Mouse (Mus musculus) gastrocnemius, adult 2 months (tissue): ENCODE measurements around the gene Sfi1. TPM values are rescaled to one million over a fixed set of nuclear protein-coding genes. Genes with fewer than 3 reads are reported as not detected.
"Not testable (repeated sequence)": the region's sequence is repeated elsewhere in the genome, so short reads cannot be mapped to it uniquely, and the experiment has no call there.

Experiments
- DNase-seq: peaks from one replicate; pipeline ENCODE4 v3.0.0; 2022
- H3K27ac ChIP-seq: fragments of 200-600 bp; 2 replicates; pipeline ENCODE4 v1.8.1; 2022; ENCODE audit warnings: mild to moderate bottlenecking
- H3K4me3 ChIP-seq: fragments of 200-600 bp; 2 replicates; pipeline ENCODE4 v1.8.1; 2022; ENCODE audit warnings: mild to moderate bottlenecking, moderate library complexity
- CTCF ChIP-seq: fragments of 200-600 bp; IDR thresholded peaks from 2 replicates; pipeline ENCODE4 v1.8.1; 2022; ENCODE audit warnings: antibody characterized with exemption, mild to moderate bottlenecking, moderate library complexity
- intact Hi-C: fragments of 180-260 bp; cut with DNase I; formaldehyde crosslinking; loops from one replicate; pipeline ENCODE4 v1.15.1; 2025
- total RNA-seq, 2 experiments: library from RNA; stranded (reverse); gene quantifications; 2 replicates each; pipeline ENCODE4 v1.2.3; 2021

Sfi1 gene
- total RNA-seq, 2 experiments from 2014 or later: 15.3 to 15.6 TPM

DNA sequence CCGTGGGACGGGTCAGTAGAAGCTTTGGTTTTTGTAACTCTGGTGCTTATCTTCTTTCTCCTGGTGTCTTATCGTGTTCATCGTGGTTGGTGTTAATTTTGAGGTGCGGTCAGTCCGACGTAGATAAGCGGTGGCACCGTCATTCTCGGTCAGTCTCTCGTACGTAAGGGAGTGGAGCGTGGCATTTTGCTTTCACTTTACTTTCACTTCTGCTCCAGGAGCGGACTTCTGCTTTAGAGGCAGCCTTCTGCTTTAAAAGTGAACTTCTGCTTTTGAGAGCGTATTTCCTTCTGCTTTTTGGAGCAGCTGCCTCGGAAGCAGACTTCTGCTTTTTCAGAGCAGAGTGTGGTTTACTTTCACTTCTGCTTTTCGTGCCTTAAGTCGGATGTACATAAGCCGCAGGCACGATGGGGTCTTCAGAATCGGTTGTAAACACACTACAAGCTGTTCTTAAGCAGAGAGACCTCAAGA is 88.0 kb downstream of the Sfi1 start:
- no peak for DNase-seq
- no peak for TF ChIP-seq CTCF
- no peak overlapping the region for H3K4me3 ChIP-seq
- intact Hi-C loops: no loop called here
- no peak overlapping the region for H3K27ac ChIP-seq

DNA sequence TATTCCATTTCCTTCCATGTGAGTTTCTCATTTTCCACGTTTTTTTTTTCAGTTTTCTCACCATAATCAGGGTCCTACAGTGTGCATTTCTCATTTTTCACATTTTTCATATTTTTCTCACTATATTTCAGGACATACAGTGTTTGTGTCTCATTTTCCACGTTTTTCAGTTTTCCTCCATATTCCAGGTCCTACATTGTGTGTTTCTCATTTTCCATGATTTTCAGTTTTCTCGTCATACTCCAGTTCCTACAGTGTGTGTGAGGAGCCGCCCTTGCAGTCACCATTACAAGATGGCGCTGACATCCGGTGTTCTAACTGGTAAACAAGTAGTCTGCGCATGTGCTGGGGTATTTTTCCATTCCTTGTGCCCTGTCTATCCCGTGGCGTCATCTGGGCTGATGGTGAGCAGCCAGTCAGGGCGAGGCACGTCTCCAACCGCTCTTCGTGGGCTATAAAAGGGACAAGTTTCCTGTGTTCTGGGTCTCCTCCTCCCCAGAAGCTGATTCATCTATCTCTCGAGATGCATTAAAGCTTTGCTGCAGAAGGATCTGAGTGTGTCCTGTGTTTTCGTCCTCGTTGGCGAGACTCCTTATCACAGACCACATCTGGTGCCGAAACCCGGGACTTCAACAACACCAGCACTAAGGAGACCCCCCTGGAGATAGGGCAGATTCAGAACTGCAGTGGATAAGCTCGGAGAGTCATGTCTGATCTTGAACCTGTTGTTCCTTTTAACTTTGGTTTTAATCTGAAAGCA is 88.6 kb downstream of the Sfi1 start:
- H3K27ac ChIP-seq, intact Hi-C loops, DNase-seq, H3K4me3 ChIP-seq: not testable (repeated sequence)

DNA sequence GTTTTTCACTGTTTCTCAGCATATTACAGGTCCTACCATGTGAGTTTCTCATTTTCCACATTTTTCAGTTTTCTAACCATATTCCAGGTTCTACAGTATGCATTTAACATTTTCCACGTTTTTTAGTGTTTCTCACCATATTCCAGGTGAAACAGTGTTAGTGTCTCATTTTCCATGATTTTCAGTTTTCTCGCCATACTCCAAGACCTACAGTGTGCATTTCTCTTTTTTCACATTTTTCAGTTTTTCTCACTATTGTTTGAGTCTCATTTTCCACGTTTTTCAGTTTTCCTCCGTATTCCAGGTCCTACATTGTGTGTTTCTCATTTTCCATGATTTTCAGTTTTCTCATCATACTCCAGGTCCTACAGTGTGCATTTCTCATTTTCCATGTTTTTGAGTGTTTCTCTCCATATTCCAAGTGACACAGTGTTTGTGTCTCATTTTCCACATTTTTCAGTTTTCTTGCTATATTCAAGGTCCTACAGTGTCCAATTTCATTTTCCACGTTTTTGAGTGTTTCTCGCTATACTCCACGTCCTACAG is 89.6 kb downstream of the Sfi1 start:
- TF ChIP-seq CTCF: no peak
- intact Hi-C loops: no loop called here
- no peak for DNase-seq
- Histone ChIP-seq H3K27ac (no peak overlapping the region), H3K4me3 (no peak overlapping the region)

DNA sequence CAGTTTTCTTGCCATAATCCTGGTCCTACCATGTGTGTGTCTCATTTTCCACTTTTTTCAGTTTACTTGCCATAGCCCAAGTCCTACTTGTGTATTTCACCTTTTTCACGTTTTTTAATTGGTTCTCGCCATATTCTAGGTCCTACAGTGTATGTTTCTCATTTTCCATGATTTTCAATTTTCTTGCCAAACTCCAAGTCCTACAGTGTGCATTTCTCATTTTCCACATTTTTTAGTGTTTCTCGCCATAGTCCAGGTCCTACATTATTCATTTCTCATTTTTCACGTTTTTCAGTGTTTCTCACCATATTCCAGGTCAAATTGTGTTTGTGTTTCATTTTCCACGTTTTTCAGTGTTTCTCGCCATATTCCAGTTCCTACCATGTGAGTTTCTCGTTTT is 90.6 kb downstream of the Sfi1 start:
- H3K4me3 ChIP-seq, DNase-seq, intact Hi-C loops, H3K27ac ChIP-seq: not testable (repeated sequence)

DNA sequence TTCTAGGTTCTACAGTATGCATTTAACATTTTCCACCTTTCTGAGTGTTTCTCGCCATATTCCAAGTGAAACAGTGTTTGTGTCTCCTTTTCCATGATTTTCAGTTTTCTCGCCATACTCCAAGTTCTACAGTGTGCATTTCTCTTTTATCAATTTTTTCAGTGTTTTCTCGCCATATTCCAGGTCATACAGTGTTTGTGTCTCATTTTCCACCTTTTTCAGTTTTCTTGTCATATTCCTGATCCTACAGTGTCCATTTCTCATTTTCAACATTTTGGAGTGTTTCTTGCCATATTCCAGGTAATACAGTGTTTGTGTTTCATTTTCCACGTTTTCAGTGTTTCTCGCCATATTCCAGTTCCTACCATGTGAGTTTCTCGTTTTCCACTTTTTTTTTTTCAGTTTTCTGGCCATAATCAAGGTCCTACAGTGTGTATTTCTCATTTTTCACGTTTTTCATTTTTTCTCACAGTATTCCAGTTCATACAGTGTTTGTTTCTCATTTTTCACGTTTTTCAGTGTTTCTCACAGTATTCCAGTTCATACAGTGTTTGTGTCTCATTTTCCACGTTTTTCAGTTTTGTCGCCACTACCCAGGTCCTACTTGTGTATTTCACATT is 91.3 kb downstream of the Sfi1 start:
- DNase-seq: no peak
- TF ChIP-seq CTCF: no peak
- no peak overlapping the region for H3K4me3 ChIP-seq
- no peak overlapping the region for H3K27ac ChIP-seq
- intact Hi-C loops: no loop called here

DNA sequence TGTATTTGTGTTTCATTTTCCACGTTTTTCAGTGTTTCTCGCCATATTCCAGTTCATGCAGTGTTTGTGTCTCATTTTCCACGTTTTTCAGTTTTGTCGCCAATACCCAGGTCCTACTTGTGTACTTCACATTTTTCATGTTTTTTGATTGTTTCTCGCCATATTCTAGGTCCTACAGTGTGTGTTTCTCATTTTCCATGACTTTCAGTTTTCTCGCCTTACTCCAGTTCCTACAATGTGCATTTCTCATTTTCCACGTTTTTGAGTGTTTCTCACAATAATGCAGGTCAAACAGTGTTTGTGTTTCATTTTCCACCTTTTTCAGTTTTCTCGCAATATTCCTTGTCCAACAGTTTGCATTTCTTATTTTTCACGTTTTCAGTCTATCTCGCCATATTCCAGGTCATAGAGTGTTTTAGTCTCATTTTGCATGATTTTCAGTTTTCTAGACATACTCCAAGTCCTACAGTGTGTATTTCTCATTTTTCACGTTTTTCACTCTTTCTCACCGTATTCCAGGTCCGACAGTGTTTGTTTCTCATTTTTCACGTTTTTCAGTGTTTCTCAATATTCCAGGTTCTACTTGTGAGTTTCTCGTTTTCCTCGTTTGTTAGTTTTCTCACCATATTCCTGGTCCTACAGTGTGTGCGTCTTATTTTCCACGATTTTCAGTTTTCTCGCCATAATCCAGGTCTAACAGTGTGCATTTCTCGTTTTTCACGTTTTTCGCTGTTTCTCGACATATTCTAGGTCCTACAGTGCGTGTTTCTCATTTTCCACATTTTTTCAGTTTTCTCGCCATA is 92.0 kb downstream of the Sfi1 start:
- TF ChIP-seq CTCF: no peak
- intact Hi-C loops: no loop called here
- no peak for DNase-seq
- Histone ChIP-seq H3K27ac (no peak overlapping the region), H3K4me3 (no peak overlapping the region)

DNA sequence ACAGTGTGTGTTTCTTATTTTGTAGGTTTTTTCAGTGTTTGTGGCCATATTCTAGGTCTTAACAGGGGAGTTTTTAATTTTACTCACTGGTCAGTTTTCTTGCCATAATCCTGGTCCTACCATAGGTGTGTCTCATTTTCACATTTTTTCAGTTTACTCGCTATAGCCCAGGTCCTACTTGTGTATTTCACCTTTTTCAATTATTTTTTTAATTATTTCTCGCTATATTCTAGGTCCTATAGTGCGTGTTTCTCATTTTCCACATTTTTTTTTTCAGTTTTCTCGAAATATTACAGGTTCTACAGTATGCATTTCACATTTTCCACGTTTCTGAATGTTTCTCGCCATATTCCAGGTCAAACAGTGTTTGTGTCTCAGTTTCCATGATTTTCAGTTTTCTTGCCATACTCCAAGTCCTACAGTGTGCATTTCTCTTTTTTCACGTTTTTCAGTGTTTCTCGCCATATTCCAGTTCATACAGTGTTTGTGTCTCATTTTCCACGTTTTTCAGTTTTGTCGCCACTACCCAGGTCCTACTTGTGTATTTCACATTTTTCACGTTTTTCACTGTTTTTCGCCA is 93.1 kb downstream of the Sfi1 start:
- H3K4me3 ChIP-seq, H3K27ac ChIP-seq, intact Hi-C loops, DNase-seq: not testable (repeated sequence)

Other genes with a start within 250 kb of the Sfi1 start
- gene Eif4enif1, start 8.9 kb upstream of the Sfi1 start, total RNA-seq: 10 to 100 TPM; 29.9 to 34.5 TPM
- gene Drg1, start 73.0 kb upstream of the Sfi1 start, total RNA-seq: 10 to 100 TPM; 44.1 to 45.0 TPM
- gene Patz1, start 95.4 kb upstream of the Sfi1 start, total RNA-seq: 10 to 100 TPM; 11.9 to 17.2 TPM
- gene Pik3ip1, start 136.9 kb upstream of the Sfi1 start, total RNA-seq: 10 to 100 TPM; 17.7 to 21.7 TPM
- gene Limk2, start 215.7 kb upstream of the Sfi1 start, total RNA-seq: 10 to 100 TPM; 10.0 to 11.5 TPM